Mouse (Mus musculus): ENCODE data around the gene Map4k1.

DNA sequence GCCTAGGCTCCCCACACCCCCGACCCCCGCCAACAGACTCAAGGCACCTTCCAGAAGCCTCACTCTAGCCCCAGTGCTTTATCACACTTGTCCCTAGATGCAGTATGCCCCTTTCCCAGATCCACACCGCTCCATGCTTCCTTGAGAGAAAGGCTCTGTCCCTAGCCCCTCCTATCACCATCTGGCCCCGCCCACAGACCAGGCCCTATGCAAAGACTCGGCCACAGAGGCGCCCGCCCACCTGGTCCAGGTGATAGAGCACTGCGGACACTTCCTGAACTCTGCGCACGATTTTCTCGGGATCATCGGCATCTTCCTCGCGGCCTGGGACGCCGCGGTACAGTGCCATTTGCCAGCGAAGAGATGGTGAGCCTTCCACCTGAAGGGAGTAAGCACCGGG, 71.0 kb downstream of the Map4k1 start:
- no peak for TF ChIP-seq CTCF (IDR thresholded peaks at IDR 0.05; ENCODE audit: borderline replicate concordance, extremely low read depth, insufficient read depth, insufficient read length)
- no peak for TF ChIP-seq POLR2A (IDR thresholded peaks at IDR 0.05; ENCODE audit: borderline replicate concordance, extremely low read depth, insufficient read depth, insufficient read length, poor library complexity, severe bottlenecking)
